27 mouse cellular contexts compared by ENCODE assay signal in genomic region chr12:40383718-40384117, GRCm38 (mm10).
DNase-seq lines count a peak whose midpoint lies in the region; ATAC-seq and TF ChIP-seq lines count a peak whose summit lies in the region.
"Had no signal": no experiment of that assay in that cellular context is flagged by ENCODE, and none has a peak within 500 bp of the region (broad histone marks: within the 10 kb centered on the region; RNA-seq: fewer than 3 reads in every experiment).

No protein-coding gene starts in this region.

- H3K4me2 ChIP-seq in forebrain, postnatal 0 days (ENCODE audit: low read depth), result no peak overlapping the region
- no peak overlapping the region for H3K4me2 ChIP-seq in forebrain, embryonic 11.5 days (ENCODE audit: low read depth, low read length, severe bottlenecking)
- H3K4me2 ChIP-seq: forebrain, embryonic 15.5 days; heart, embryonic 12.5 days; hindbrain, embryonic 15.5 days; kidney, embryonic 15.5 days; limb, embryonic 15.5 days; liver, embryonic 13.5 days; midbrain, embryonic 15.5 days; neural tube, embryonic 15.5 days had no signal

- no peak overlapping the region for H3K27ac ChIP-seq in forebrain, postnatal 0 days (ENCODE audit: low read depth, low read length)
- H3K27ac ChIP-seq in forebrain, embryonic 11.5 days (ENCODE audit: low read depth, low read length), result no peak overlapping the region
- H3K27ac ChIP-seq: forebrain, embryonic 15.5 days; hindbrain, embryonic 10.5 days; hindbrain, embryonic 15.5 days; kidney, embryonic 15.5 days; limb, embryonic 10.5 days; limb, embryonic 15.5 days; liver, embryonic 13.5 days; midbrain, embryonic 15.5 days; neural tube, embryonic 15.5 days had no signal

- H3K9me3 ChIP-seq in forebrain, postnatal 0 days (ENCODE audit: low read length), result no peaks in the 10 kb centered on the region
- H3K9me3 ChIP-seq in forebrain, embryonic 11.5 days (ENCODE audit: control insufficient read depth, low read length), result no peaks in the 10 kb centered on the region
- H3K9me3 ChIP-seq: forebrain, embryonic 15.5 days; G1E; heart, embryonic 12.5 days; hindbrain, embryonic 10.5 days; hindbrain, embryonic 15.5 days; kidney, embryonic 15.5 days; limb, embryonic 10.5 days; limb, embryonic 15.5 days; liver, embryonic 13.5 days; midbrain, embryonic 15.5 days; neural tube, embryonic 15.5 days had no signal

- no peaks in the 10 kb centered on the region for H3K4me1 ChIP-seq in forebrain, postnatal 0 days (ENCODE audit: insufficient read depth)
- H3K4me1 ChIP-seq in forebrain, embryonic 11.5 days (replicated peaks; ENCODE audit: control insufficient read depth, insufficient read depth, low read length), result no peaks in the 10 kb centered on the region
- H3K4me1 ChIP-seq: hindbrain, embryonic 10.5 days; hindbrain, embryonic 15.5 days; limb, embryonic 10.5 days; liver, embryonic 13.5 days; midbrain, embryonic 15.5 days; neural tube, embryonic 15.5 days had no signal

- H3K27me3 ChIP-seq in forebrain, postnatal 0 days (ENCODE audit: insufficient read depth, low read length), result no peaks in the 10 kb centered on the region
- no peaks in the 10 kb centered on the region for H3K27me3 ChIP-seq in forebrain, embryonic 11.5 days (ENCODE audit: control insufficient read depth, insufficient read depth, low read length)
- H3K27me3 ChIP-seq: forebrain, embryonic 15.5 days; heart, embryonic 12.5 days; hindbrain, embryonic 15.5 days; kidney, embryonic 15.5 days; limb, embryonic 15.5 days; liver, embryonic 13.5 days; midbrain, embryonic 15.5 days; neural tube, embryonic 15.5 days had no signal

- H3K4me3 ChIP-seq in forebrain, postnatal 0 days (ENCODE audit: low read depth, low read length), result no peak overlapping the region
- no peak overlapping the region for H3K4me3 ChIP-seq in forebrain, embryonic 11.5 days (ENCODE audit: low read depth, low read length)
- H3K4me3 ChIP-seq: forebrain, embryonic 15.5 days; heart, embryonic 12.5 days; hindbrain, embryonic 10.5 days; hindbrain, embryonic 15.5 days; kidney, embryonic 15.5 days; limb, embryonic 10.5 days; limb, embryonic 15.5 days; liver, embryonic 13.5 days; midbrain, embryonic 15.5 days; neural tube, embryonic 15.5 days had no signal

- H3K36me3 ChIP-seq in forebrain, postnatal 0 days (ENCODE audit: insufficient read depth), result no peaks in the 10 kb centered on the region
- H3K36me3 ChIP-seq in forebrain, embryonic 11.5 days (ENCODE audit: control insufficient read depth, insufficient read depth, low read length), result no peaks in the 10 kb centered on the region
- H3K36me3 ChIP-seq: forebrain, embryonic 15.5 days; heart, embryonic 12.5 days; hindbrain, embryonic 10.5 days; hindbrain, embryonic 15.5 days; kidney, embryonic 15.5 days; limb, embryonic 10.5 days; limb, embryonic 15.5 days; liver, embryonic 13.5 days; midbrain, embryonic 15.5 days; neural tube, embryonic 15.5 days had no signal

- no peak overlapping the region for H3K9ac ChIP-seq in forebrain, postnatal 0 days
- H3K9ac ChIP-seq in forebrain, embryonic 11.5 days (ENCODE audit: low read length), result no peak overlapping the region
- H3K9ac ChIP-seq: forebrain, embryonic 15.5 days; heart, embryonic 12.5 days; hindbrain, embryonic 15.5 days; kidney, embryonic 15.5 days; limb, embryonic 15.5 days; liver, embryonic 13.5 days; midbrain, embryonic 15.5 days; neural tube, embryonic 15.5 days had no signal

- TF ChIP-seq CTCF in forebrain, postnatal 0 days (IDR thresholded peaks at IDR 0.05; ENCODE audit: low read depth), result no peak

- ATAC-seq in forebrain, postnatal 0 days, result no peak
- no peak for ATAC-seq in forebrain, embryonic 11.5 days (replicated peaks; ENCODE audit: low FRiP score)
- ATAC-seq: forebrain, embryonic 15.5 days; lung, postnatal 0 days; midbrain, embryonic 15.5 days had no signal

- WGBS in forebrain, postnatal 0 days, result 87% methylated on average over 6 of the region's 6 CpGs
- WGBS in forebrain, embryonic 11.5 days, result 95% methylated on average over 6 of the region's 6 CpGs

- DNase-seq in forebrain, postnatal 0 days, result peak; percentile 14
- no peak for DNase-seq in forebrain, embryonic 11.5 days (ENCODE audit: low spot score)
- peak; percentile 44 for DNase-seq in layer of hippocampus, adult 9-11 months
- DNase-seq in layer of hippocampus, adult 11-12 months (ENCODE audit: low spot score), result no peak
- peak; percentile 52 for DNase-seq in NIH3T3 (ENCODE audit: low read depth)
- DNase-seq in cerebellum, postnatal 25 days, result no peak
- no peak for DNase-seq in frontal cortex, postnatal 10 days (ENCODE audit: low spot score in 2 of 2)
- DNase-seq: cerebellum, adult 8-10 months; cerebellum, postnatal 36 days; gastrocnemius, postnatal 10 days; kidney, adult 18-20 months; kidney, postnatal 25 days; liver, embryonic 13.5 days; retina, postnatal 1 day; spleen, adult 18-20 months; thymus, postnatal 36 days had no signal

Comparison
In these comparisons a context has a peak if more than half of its experiments do, and no peak if none do; other contexts are left out.
1. DNase-seq: peak in forebrain, postnatal 0 days (single experiment), layer of hippocampus, adult 9-11 months (single experiment) and NIH3T3 (single experiment); none in forebrain, embryonic 11.5 days (single experiment), layer of hippocampus, adult 11-12 months (single experiment), cerebellum, postnatal 25 days (0 of 2) and frontal cortex, postnatal 10 days (0 of 2).